Mouse (Mus musculus) E14TG2a.4 (cell line): ENCODE data around the gene Omd.

Source experiments
- CTCF ChIP-seq: conservative IDR thresholded peaks from 2 replicates; pipeline ENCODE4 v1.5.1; 2014; ENCODE audit warnings: low read length
- NANOG ChIP-seq: IDR thresholded peaks from 2 replicates; pipeline ENCODE4 v1.6.1; 2014; ENCODE audit warnings: borderline replicate concordance, low read length, mixed read lengths

DNA sequence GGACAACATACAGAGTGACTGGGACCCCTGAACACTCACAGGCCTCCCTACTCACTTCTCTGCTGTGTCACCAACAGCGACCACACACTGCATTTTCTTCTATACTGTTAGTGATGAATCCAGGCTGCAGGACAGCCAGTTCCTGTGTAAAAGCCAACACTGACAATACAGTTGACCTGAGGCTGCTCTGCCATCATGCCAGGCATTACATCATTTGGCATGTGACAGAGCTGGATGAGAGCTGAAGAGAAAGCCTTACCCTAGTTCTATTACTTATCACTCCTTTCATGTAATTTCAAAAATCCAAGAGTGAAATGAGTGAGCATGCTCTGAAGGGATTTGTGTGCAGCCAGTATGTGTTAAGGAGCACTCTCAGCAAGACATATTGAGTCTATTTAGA is 26.1 kb upstream of the Omd start:
- no peak for TF ChIP-seq CTCF
- TF ChIP-seq NANOG = no peak
